Mouse (Mus musculus) hindbrain, embryonic 15.5 days (tissue): ENCODE results near the gene Alpl. TPM values are rescaled to one million over a fixed set of nuclear protein-coding genes. Genes with fewer than 3 reads are reported as not detected.

Experiments used
- ATAC-seq: fragments of 200-750 bp; cut with Nextera tagmentation; 2 replicates; pipeline ENCODE4 v1.8.0; 2017; ENCODE audit warnings: low read depth, moderate number of reproducible peaks, moderate TSS enrichment; ENCODE audit not compliant: low FRiP score
- H3K27ac ChIP-seq: fragments of 300-500 bp; sonication (generic); replicated peaks from 2 replicates; pipeline ENCODE4 v1.5.1; 2015; ENCODE audit warnings: mild to moderate bottlenecking, inconsistent platforms
- H3K27me3 ChIP-seq: fragments of 300-500 bp; sonication (generic); 2 replicates; pipeline ENCODE4 v1.6.1; 2015; ENCODE audit warnings: control low read depth, inconsistent platforms
- H3K36me3 ChIP-seq: fragments of 300-500 bp; sonication (generic); 2 replicates; pipeline ENCODE4 v1.6.1; 2015; ENCODE audit warnings: control low read depth, inconsistent platforms
- H3K4me1 ChIP-seq: fragments of 300-500 bp; sonication (generic); replicated peaks from 2 replicates; pipeline ENCODE4 v1.6.1; 2015; ENCODE audit warnings: control low read depth, inconsistent platforms
- H3K4me2 ChIP-seq: fragments of 300-500 bp; sonication (generic); 2 replicates; pipeline ENCODE4 v1.6.1; 2015; ENCODE audit warnings: moderate library complexity, mild to moderate bottlenecking, inconsistent platforms
- H3K4me3 ChIP-seq: fragments of 300-500 bp; sonication (generic); 2 replicates; pipeline ENCODE4 v1.5.1; 2015; ENCODE audit warnings: mild to moderate bottlenecking, inconsistent platforms
- H3K9ac ChIP-seq: fragments of 300-500 bp; sonication (generic); 2 replicates; pipeline ENCODE4 v1.6.1; 2015; ENCODE audit warnings: inconsistent platforms
- H3K9me3 ChIP-seq: fragments of 300-500 bp; sonication (generic); 2 replicates; pipeline ENCODE4 v1.6.1; 2016; ENCODE audit warnings: control low read depth, inconsistent platforms
- WGBS: fragments of 180-500 bp; shearing (Covaris S2); methylation state at CpG from one replicate; pipeline ENCODE4 v1.1.7; 2015; 5-methylcytosine and 5-hydroxymethylcytosine counted together
- polyA plus RNA-seq: library from polyadenylated mRNA; unstranded; fragments of >200 nt; fragmentation: Nextera tagmentation; extraction: Ambion mirVana; gene quantifications from 2 replicates; pipeline ENCODE4 v1.2.1, GENCODE M21; 2015

Gene Alpl
- polyA plus RNA-seq, 1 experiment from 2014 or later: 11.4 TPM

DNA sequence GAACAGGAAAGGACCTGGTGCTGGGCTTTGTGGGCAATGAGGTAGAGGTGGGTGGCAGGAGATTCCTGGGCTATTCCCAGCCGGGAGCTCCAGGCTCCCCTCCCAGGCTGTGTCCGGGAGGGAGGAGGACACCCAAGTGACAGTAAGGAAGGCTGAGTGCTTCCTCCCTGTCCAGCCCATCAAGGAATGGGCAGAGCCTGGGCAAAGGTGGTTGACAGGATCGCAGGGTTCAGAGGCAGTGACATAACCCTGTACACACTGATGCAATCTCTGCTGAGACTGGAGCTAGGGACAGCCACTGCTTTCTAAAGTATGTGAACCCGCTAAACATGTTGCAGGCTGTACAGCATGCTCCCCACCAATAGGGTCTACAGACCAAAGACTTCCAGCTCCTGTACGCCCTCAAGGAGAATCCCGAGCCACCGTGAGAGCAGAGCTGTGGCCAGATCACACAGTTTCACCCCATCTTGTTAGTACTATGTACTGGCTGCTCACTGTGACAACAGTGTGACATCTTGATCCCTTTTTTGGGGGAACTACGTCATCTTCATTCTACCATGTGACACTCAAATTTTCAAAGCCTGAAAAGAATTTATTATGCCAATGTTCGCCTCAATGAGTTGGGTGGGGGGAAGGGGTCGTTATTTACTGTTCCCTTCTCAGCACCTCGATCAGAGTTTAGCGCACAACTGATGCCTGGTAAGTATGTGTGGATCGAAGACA, 1.8 kb downstream of the Alpl start:
- H3K36me3 ChIP-seq: no peaks in the 10 kb centered on the region

DNA sequence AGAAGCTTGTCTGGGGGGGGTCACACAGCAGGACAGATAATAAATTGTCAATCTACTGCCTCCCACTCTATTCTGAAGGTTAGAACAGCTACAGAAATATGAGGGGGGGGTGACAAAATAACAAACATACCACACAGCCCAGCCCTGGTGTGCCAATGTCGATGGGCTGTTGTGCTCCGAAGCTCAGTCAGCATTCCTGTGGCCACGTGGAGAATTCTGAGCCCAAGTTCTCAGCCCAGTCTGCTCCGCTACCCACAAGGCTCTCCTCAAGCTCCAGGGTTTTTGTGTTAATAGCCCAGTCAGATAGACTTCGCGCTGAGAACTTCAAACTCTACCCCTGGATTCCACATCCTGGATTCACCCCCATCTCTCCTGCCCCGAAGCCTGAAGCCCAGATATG, 2.6 kb downstream of the Alpl start:
- Histone ChIP-seq H3K4me3 (no peak overlapping the region), H3K27ac (no peak overlapping the region), H3K4me1 (peaks cover 20% of the 10 kb centered on the region), H3K36me3 (no peaks in the 10 kb centered on the region), H3K9me3 (no peaks in the 10 kb centered on the region), H3K4me2 (no peak overlapping the region), H3K27me3 (peaks cover 10% of the 10 kb centered on the region), H3K9ac (no peak overlapping the region)
- no peak for ATAC-seq
- WGBS: 87% methylated on average over 7 of the region's 7 CpGs

More for the DNA sequence above, 1.8 kb downstream of the Alpl start:
- H3K4me2 ChIP-seq: no peak overlapping the region
- WGBS: 87% methylated on average over 13 of the region's 13 CpGs
- no peak for ATAC-seq
- peaks cover 17% of the 10 kb centered on the region for H3K4me1 ChIP-seq
- H3K9ac ChIP-seq: no peak overlapping the region
- no peak overlapping the region for H3K4me3 ChIP-seq
- H3K27me3 ChIP-seq: peaks cover 10% of the 10 kb centered on the region
- no peak overlapping the region for H3K27ac ChIP-seq
- no peaks in the 10 kb centered on the region for H3K9me3 ChIP-seq

DNA sequence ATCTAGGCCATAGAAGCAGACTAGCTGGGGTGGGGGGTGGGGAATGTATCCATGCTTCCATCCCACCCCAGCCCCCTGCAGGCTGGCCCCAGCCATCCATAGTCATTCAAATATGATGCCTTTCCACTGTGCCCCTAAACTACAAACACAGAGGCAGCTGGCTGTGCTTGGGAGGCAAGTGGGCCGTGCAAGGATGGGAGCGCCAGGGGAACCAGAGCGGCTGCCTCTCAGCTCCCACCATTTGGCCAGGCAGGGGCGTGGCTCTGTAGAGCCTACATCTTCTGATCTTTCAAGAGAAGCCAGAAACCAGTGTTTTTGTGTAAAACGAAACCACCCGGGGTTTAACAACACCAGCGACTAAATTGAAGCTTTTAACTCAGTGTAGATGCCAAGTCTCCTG, 4.7 kb downstream of the Alpl start:
- no peak overlapping the region for H3K27ac ChIP-seq
- H3K9ac ChIP-seq: no peak overlapping the region
- H3K9me3 ChIP-seq: no peaks in the 10 kb centered on the region
- H3K4me2 ChIP-seq: no peak overlapping the region
- H3K27me3 ChIP-seq: peaks cover 10% of the 10 kb centered on the region
- H3K4me1 ChIP-seq: peaks cover 24% of the 10 kb centered on the region
- WGBS: 13% methylated on average over 7 of the region's 7 CpGs
- H3K36me3 ChIP-seq: no peaks in the 10 kb centered on the region
- no peak overlapping the region for H3K4me3 ChIP-seq
- no peak for ATAC-seq

DNA sequence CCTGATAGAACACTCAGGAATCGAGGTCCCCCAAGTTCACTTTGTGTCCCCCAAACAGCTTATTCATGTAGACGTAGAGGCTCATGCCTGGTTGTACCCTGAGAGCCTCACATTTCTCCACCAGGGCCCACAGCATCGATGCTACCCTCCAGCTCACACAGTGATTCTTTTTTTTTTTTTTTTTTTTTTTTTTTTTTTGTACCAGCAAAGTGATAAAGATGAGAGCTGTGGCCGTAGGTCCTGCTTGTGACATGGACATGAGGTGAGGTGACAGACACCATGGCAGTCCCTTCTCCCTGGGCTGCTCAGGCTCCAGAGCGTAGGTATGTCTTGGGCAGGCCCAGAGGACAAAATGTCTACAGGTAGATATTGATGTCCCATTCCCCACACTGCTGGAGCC, 5.2 kb downstream of the Alpl start:
- no peak overlapping the region for H3K27ac ChIP-seq
- peaks cover 10% of the 10 kb centered on the region for H3K27me3 ChIP-seq
- ATAC-seq: no peak
- no peak overlapping the region for H3K4me3 ChIP-seq
- H3K4me1 ChIP-seq: peaks cover 19% of the 10 kb centered on the region
- WGBS: 85% methylated on average over 5 of the region's 5 CpGs
- no peaks in the 10 kb centered on the region for H3K9me3 ChIP-seq
- no peak overlapping the region for H3K4me2 ChIP-seq
- H3K9ac ChIP-seq: no peak overlapping the region
- no peaks in the 10 kb centered on the region for H3K36me3 ChIP-seq

DNA sequence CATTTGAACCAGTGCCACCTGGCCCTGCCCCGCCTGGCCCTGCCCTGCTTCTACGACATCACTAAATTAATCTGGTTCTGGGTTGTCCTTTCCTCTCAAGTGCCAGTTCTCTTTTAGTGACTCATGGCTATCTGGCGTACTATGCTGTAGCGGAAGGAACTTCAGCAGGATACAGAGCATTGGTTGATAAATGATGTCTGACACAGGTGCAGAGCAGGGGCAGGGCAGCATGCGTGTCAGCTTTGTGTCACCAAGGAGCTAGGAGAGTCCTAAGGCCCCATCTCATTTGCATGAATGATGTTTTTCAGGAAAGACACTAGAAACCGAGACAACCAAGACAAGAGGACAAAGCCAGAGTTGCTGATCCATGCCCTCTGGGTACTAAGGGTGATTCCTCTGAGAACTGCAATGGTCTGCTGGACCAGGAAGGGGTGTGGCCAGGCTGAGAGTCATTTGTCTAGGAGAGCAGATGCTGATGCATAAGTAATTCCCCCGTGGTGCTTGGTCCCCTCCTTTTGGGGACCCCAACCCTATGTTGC, 7.6 kb downstream of the Alpl start:
- Histone ChIP-seq H3K27ac (no peak overlapping the region), H3K36me3 (no peaks in the 10 kb centered on the region), H3K4me3 (no peak overlapping the region), H3K4me1 (peaks cover 21% of the 10 kb centered on the region), H3K9ac (no peak overlapping the region), H3K9me3 (no peaks in the 10 kb centered on the region), H3K27me3 (no peaks in the 10 kb centered on the region), H3K4me2 (no peak overlapping the region)
- 37% methylated on average over 7 of the region's 7 CpGs for WGBS
- no peak for ATAC-seq

DNA sequence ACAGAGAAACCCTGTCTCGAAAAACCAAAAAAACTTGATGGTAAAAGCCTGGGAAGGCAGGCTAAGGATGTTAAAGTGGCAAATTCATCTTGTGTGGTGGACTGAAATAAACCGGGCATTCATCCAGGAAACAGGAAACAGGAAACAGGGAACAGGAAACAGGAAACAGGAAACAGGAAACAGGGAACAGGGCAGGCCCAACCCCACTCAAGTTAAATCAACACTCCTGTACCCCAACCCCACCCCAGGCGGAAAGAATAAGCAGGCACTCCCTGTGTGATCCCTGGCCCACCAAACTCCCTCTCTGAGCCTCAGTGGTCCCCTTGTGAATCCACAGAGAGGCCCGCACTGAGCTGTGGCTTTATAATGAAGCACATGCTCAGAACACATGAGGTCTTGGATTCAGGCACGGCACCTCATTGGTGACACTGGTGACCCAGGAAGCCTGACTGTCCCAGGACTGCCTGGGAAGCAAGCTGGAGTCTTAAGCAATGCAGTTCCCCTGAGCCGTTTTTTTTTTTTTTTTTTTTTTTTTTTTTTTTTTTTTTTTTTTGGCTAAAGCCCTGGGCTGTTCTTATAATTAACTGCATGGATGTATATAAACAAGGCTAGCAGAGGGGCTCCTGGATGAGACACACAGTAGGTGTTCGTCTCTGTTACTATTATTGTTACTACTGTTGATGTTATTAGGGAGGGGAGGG, 8.4 kb downstream of the Alpl start:
- H3K36me3 ChIP-seq: no peaks in the 10 kb centered on the region
- H3K27me3 ChIP-seq: no peaks in the 10 kb centered on the region
- H3K4me2 ChIP-seq: no peak overlapping the region
- 85% methylated on average over 7 of the region's 7 CpGs for WGBS
- no peaks in the 10 kb centered on the region for H3K9me3 ChIP-seq
- no peak overlapping the region for H3K27ac ChIP-seq
- H3K9ac ChIP-seq: no peak overlapping the region
- no peak for ATAC-seq
- peaks cover 24% of the 10 kb centered on the region for H3K4me1 ChIP-seq
- no peak overlapping the region for H3K4me3 ChIP-seq

DNA sequence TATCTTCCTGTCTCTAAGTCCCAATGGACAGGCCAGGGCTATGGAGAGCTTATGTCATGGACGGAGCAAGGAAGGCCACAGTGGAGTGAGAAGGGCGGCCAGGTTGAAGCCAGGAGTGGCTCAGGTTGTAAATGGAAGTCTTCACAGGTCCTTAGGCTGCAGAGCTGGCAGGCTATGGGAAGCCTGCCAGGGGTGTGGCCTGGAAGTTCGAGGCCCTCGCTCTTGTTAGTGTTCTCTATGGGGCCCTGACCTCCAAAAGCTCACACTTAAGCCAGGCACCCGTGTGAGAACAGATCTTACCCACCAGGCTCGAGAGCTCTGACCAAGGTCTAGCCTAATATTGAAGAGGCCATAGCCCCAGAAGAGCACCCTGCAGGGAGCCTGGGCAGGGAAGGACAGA, 9.7 kb downstream of the Alpl start:
- Histone ChIP-seq H3K4me2 (no peak overlapping the region), H3K4me3 (no peak overlapping the region), H3K9ac (no peak overlapping the region), H3K4me1 (peaks cover 23% of the 10 kb centered on the region), H3K27me3 (no peaks in the 10 kb centered on the region), H3K36me3 (no peaks in the 10 kb centered on the region), H3K27ac (no peak overlapping the region), H3K9me3 (no peaks in the 10 kb centered on the region)
- no peak for ATAC-seq
- WGBS: 93% methylated on average over 6 of the region's 6 CpGs

DNA sequence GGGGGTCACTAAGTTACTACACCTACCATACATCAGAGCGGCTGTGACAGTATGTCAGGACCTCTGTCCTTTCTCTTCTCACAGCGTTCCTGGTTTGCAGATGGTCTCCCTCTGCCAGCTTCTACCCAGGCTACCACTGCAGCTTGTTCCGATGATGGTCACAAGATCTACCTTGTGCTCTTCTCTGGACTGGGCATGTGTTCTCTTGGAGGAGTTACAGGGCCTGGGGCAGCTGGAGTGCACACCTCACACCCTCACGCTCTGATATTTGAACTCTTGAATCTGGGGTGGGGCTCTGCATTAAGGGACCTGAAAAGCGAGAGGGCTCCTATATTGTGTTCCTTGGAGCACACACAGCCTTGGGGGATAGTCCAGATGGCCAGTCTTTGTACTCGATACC, 10.9 kb downstream of the Alpl start:
- Histone ChIP-seq H3K9me3 (no peaks in the 10 kb centered on the region), H3K4me2 (no peak overlapping the region), H3K27ac (no peak overlapping the region), H3K27me3 (no peaks in the 10 kb centered on the region), H3K4me3 (no peak overlapping the region), H3K9ac (no peak overlapping the region), H3K4me1 (peaks cover 19% of the 10 kb centered on the region), H3K36me3 (no peaks in the 10 kb centered on the region)
- ATAC-seq: no peak
- WGBS: 87% methylated on average over 6 of the region's 6 CpGs

DNA sequence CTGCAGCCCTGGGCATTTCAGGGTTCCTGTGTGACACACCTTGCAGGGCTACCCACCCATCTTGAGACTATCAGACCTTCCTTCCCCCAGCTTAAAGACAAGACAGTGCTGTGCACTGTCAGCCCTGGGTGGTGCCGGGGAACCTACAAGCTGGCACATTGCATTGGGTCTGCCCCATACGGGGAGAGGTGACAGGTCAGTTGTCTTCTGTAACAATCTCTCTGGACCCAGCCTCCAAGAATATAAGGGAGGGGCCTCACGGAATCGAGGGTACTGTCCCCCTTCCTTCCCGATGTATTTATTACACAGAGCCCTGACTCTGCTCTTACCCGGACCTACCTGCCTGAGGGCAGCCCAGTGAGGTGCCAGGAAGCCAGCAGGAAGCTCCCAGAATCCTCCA, 11.4 kb downstream of the Alpl start:
- Histone ChIP-seq H3K27ac (no peak overlapping the region), H3K27me3 (no peaks in the 10 kb centered on the region), H3K9me3 (no peaks in the 10 kb centered on the region), H3K4me1 (peaks cover 19% of the 10 kb centered on the region), H3K36me3 (no peaks in the 10 kb centered on the region), H3K4me3 (no peak overlapping the region), H3K4me2 (no peak overlapping the region), H3K9ac (no peak overlapping the region)
- 79% methylated on average over 6 of the region's 6 CpGs for WGBS
- ATAC-seq: no peak

DNA sequence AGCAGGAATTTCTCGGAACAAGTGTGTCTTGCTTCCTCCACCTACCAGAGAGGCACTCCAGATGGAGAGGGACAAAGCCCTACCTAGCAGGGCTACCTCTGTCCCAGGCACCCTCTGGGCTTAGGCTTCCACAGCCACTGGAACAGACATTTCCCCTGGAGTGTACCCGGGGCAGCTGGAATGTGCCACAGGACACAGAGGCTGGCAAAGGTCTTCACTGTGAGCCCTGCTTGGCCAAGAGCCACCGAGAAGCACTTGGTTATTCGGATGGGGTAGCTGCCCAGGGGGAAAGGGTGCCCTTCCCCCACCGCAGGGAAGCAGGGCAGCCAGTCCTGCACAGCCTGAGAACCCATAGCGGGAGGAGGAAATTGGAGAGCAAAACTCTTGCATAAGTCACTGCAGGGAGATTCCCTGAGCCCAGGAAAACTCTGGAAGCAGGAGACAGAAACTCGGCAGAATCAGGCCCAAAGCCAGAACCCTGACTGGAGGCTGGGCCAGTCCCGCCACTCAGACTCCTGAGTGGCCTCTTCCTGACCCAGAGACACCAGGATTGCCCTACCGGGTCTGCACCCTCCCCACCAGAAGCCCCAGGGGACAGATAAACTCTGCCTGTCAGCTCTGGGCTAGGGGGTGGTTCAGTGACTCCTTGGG, 12.5 kb downstream of the Alpl start:
- ATAC-seq: peak; percentile 72
- H3K9me3 ChIP-seq: no peaks in the 10 kb centered on the region
- WGBS: 30% methylated on average over 9 of the region's 9 CpGs
- H3K4me2 ChIP-seq: no peak overlapping the region
- H3K9ac ChIP-seq: no peak overlapping the region
- no peak overlapping the region for H3K4me3 ChIP-seq
- no peaks in the 10 kb centered on the region for H3K27me3 ChIP-seq
- H3K4me1 ChIP-seq: peaks cover 16% of the 10 kb centered on the region
- H3K27ac ChIP-seq: peak overlapping the region; percentile 62
- no peaks in the 10 kb centered on the region for H3K36me3 ChIP-seq

DNA sequence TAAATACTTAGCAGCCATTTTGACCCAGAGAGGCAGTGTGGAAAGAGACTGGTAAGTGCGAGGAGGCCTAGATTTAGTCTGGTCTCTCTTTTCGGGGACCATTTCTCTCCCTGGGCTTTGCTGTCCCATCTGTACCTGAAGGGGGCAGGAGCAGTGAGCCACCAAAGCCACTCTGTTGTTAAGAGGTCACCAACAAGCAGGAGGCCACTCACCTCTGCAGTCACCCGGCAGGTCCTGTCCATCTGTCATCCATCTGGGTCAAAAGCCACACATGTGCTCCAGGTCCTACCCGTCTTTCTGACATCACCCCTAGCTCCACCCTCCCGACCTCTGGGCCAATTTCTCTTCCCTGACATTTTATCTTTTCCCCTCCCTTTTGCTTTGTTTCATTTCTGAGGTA, 14.2 kb downstream of the Alpl start:
- no peak overlapping the region for H3K9ac ChIP-seq
- no peaks in the 10 kb centered on the region for H3K27me3 ChIP-seq
- ATAC-seq: no peak
- WGBS: 77% methylated on average over 5 of the region's 5 CpGs
- H3K4me2 ChIP-seq: no peak overlapping the region
- H3K4me1 ChIP-seq: peaks cover 12% of the 10 kb centered on the region
- H3K36me3 ChIP-seq: no peaks in the 10 kb centered on the region
- H3K9me3 ChIP-seq: no peaks in the 10 kb centered on the region
- H3K27ac ChIP-seq: no peak overlapping the region
- no peak overlapping the region for H3K4me3 ChIP-seq

DNA sequence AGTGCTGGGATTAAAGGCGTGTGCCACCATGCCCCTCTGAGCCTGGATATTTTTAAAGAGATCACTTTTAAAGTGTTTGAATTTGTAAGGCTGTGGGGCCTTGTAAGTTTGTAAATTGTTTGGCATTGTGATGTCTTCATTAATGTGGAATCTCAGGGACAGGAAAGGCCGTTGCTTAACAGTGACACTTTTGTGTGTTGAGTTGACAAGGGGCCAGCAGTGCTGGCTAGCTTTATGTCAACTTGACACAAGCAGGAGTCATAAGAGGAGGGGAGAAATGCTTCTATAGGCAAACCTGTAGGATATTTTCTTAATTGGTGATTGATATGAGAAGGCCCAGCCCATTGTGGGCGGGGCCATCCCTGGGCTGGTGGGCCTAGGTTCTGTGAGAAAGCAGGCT, 15.2 kb downstream of the Alpl start:
- Histone ChIP-seq H3K9me3 (no peaks in the 10 kb centered on the region), H3K9ac (no peak overlapping the region), H3K4me3 (no peak overlapping the region), H3K36me3 (no peaks in the 10 kb centered on the region), H3K4me2 (no peak overlapping the region), H3K4me1 (peaks cover 12% of the 10 kb centered on the region), H3K27me3 (no peaks in the 10 kb centered on the region), H3K27ac (no peak overlapping the region)
- ATAC-seq: no peak
- 80% methylated on average over 3 of the region's 3 CpGs for WGBS
